Mouse (Mus musculus) forebrain, embryonic 13.5 days (tissue): ENCODE measurements around the gene Rasgrf2. TPM values are rescaled to one million over a fixed set of nuclear protein-coding genes. Genes with fewer than 3 reads are reported as not detected.

Experiments used
- ATAC-seq: fragments of 200-750 bp; cut with Nextera tagmentation; 2 replicates; pipeline ENCODE4 v1.8.0; 2017
- H3K27ac ChIP-seq: fragments of 300-500 bp; sonication (generic); 2 replicates; pipeline ENCODE4 v1.5.1; 2015; ENCODE audit warnings: inconsistent platforms, mild to moderate bottlenecking, moderate library complexity
- H3K27me3 ChIP-seq: fragments of 300-500 bp; sonication (generic); 2 replicates; pipeline ENCODE4 v1.6.1; 2015; ENCODE audit warnings: mild to moderate bottlenecking, inconsistent platforms
- H3K36me3 ChIP-seq: fragments of 300-500 bp; sonication (generic); 2 replicates; pipeline ENCODE4 v1.6.1; 2015; ENCODE audit warnings: mild to moderate bottlenecking, inconsistent platforms; ENCODE audit not compliant: poor library complexity, severe bottlenecking
- H3K4me1 ChIP-seq: fragments of 300-500 bp; sonication (generic); 2 replicates; pipeline ENCODE4 v1.6.1; 2015; ENCODE audit warnings: inconsistent platforms
- H3K4me2 ChIP-seq: fragments of 300-500 bp; sonication (generic); 2 replicates; pipeline ENCODE4 v1.6.1; 2015; ENCODE audit warnings: inconsistent platforms, mild to moderate bottlenecking, moderate library complexity
- H3K4me3 ChIP-seq: fragments of 300-500 bp; sonication (generic); 2 replicates; pipeline ENCODE4 v1.5.1; 2015; ENCODE audit warnings: mild to moderate bottlenecking, inconsistent platforms
- H3K9ac ChIP-seq: fragments of 300-500 bp; sonication (generic); 2 replicates; pipeline ENCODE4 v1.6.1; 2015; ENCODE audit warnings: mild to moderate bottlenecking, inconsistent platforms
- H3K9me3 ChIP-seq: fragments of 300-500 bp; sonication (generic); replicated peaks from 2 replicates; pipeline ENCODE4 v1.6.1; 2016; ENCODE audit warnings: inconsistent platforms
- WGBS: fragments of 180-500 bp; shearing (Covaris S2); methylation state at CpG from one replicate; pipeline ENCODE4 v1.1.7; 2015; 5-methylcytosine and 5-hydroxymethylcytosine counted together
- polyA plus RNA-seq: library from polyadenylated mRNA; unstranded; fragments of >200 nt; fragmentation: Nextera tagmentation; extraction: Ambion mirVana; gene quantifications from 2 replicates; pipeline ENCODE4 v1.2.1, GENCODE M21; 2015

The Rasgrf2 gene
- polyA plus RNA-seq, 1 experiment from 2014 or later: 0.97 TPM

- H3K27ac ChIP-seq: no peak overlapping the region
- no peaks in the 10 kb centered on the region for H3K4me1 ChIP-seq
- no peaks in the 10 kb centered on the region for H3K9me3 ChIP-seq
- ATAC-seq: no peak
- H3K27me3 ChIP-seq: no peaks in the 10 kb centered on the region
- no peak overlapping the region for H3K4me2 ChIP-seq
- no peak overlapping the region for H3K9ac ChIP-seq
- no peaks in the 10 kb centered on the region for H3K36me3 ChIP-seq
- no peak overlapping the region for H3K4me3 ChIP-seq
- WGBS: 71% methylated on average over 7 of the region's 7 CpGs
These were observed 272.6 kb downstream of the Rasgrf2 start for GRCm38 (mm10) chr13:91858835-91859234.

DNA sequence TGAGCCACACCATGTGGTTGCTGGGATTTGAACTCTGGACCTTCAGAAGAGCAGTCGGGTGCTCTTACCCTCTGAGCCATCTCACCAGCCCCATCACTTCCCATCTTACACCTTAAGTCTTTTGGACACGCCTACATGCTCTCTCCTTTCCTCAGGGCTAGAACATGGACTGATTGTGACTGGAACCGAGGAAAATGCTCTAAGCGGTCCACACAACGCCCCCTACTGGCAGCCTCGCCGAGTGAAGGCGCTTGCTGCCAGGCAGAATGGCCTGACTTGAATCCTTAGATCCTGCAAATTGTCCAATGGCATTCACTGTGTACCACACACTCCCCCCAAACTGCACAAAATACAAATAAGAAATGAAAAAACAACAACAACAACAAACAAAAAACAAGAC lies 274.0 kb downstream of the Rasgrf2 start:
- WGBS: 77% methylated on average over 8 of the region's 8 CpGs
- Histone ChIP-seq H3K4me2 (no peak overlapping the region), H3K36me3 (no peaks in the 10 kb centered on the region), H3K4me1 (no peaks in the 10 kb centered on the region), H3K27ac (no peak overlapping the region), H3K4me3 (no peak overlapping the region), H3K27me3 (no peaks in the 10 kb centered on the region), H3K9ac (no peak overlapping the region), H3K9me3 (no peaks in the 10 kb centered on the region)
- no peak for ATAC-seq

GRCm38 (mm10) chr13:91854412-91854811 lies 277.0 kb downstream of the Rasgrf2 start:
- WGBS: 71% methylated on average over 3 of the region's 3 CpGs
- H3K36me3 ChIP-seq: no peaks in the 10 kb centered on the region
- no peak overlapping the region for H3K27ac ChIP-seq
- ATAC-seq: no peak
- H3K4me2 ChIP-seq: no peak overlapping the region
- no peaks in the 10 kb centered on the region for H3K9me3 ChIP-seq
- no peak overlapping the region for H3K4me3 ChIP-seq
- no peaks in the 10 kb centered on the region for H3K27me3 ChIP-seq
- no peaks in the 10 kb centered on the region for H3K4me1 ChIP-seq
- H3K9ac ChIP-seq: no peak overlapping the region

Other genes with a start within 250 kb of the Rasgrf2 start
- gene Gm20379, start 174.3 kb upstream of the Rasgrf2 start, polyA plus RNA-seq: 1.2 and 1.7 TPM in 2 replicates
- gene Dhfr, start 223.1 kb upstream of the Rasgrf2 start, polyA plus RNA-seq: 17.6 and 19.5 TPM in 2 replicates
- gene Msh3, start 223.3 kb upstream of the Rasgrf2 start, polyA plus RNA-seq: 28.5 and 32.4 TPM in 2 replicates